Mouse (Mus musculus): ENCODE results near the gene Cux1. TPM values are rescaled to one million over a fixed set of nuclear protein-coding genes. Genes with fewer than 3 reads are reported as not detected.

The Cux1 gene
- polyA plus RNA-seq, 1 experiment = 39.7 TPM

DNA sequence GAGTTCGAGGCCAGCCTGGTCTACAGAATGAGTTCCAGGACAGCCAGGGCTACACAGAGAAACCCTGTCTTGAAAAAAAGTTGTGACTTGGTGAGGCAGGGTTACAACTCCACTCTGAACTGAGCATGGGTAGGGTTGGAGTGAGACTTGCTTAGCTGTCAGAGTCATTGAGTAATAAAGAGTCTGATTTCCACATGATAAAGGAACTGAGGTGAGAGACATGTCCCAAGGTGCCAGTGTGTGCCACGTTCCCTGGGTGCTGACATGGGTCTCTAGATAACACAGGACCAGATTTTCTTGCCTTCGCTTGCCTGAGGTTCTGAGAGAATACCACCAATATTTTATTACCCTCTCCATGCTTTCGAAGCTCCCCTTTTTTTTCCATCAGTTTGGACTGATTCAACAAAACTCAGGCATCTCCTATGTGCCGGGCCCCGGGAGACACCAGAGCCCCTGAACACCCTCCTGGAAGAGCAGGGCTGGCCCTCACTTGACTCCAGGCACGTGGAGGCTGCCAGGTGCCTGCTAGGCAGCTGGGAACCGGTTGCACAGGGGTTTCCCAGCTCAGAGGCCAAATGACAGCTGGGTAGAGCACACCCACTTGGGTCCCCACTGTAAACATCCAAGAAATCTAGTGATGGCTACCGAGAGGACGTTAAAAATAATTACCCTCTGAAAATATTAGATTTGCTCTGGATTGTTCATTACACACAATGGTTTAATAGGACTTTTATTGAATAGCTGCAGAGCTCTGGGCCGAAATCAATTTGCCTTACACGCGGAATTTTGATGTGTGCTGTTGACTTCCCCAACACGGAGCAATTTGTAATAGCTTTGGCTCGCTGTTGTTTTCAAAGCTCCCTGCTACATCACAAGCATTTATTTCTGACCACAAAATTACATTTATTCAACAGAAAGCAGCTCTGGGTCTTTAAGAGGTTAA lies 164.4 kb downstream of the Cux1 start:
- Histone ChIP-seq H3K36me3 (replicated peaks; ENCODE audit: low read length) (peaks cover 51% of the 10 kb centered on the region), H3K4me3 (replicated peaks) (no peak overlapping the region), H3K4me1 (peaks cover 39% of the 10 kb centered on the region), H3K27me3 (replicated peaks) (no peaks in the 10 kb centered on the region), H3K9me3 (peaks cover 8% of the 10 kb centered on the region)
- TF ChIP-seq FLI1 (IDR thresholded peaks at IDR 0.05; ENCODE audit: low read length) = no peak
- no peak for TF ChIP-seq GATA1 (IDR thresholded peaks at IDR 0.05; ENCODE audit: borderline replicate concordance, low read length)

GRCm38 (mm10) chr5:136398706-136399105 lies 168.6 kb downstream of the Cux1 start:
- no peak overlapping the region for H3K4me3 ChIP-seq (replicated peaks)
- H3K4me1 ChIP-seq = peaks cover 68% of the 10 kb centered on the region
- no peaks in the 10 kb centered on the region for H3K9me3 ChIP-seq
- no peaks in the 10 kb centered on the region for H3K27me3 ChIP-seq (replicated peaks)
- no peak for TF ChIP-seq GATA1 (IDR thresholded peaks at IDR 0.05; ENCODE audit: borderline replicate concordance, low read length)
- TF ChIP-seq FLI1 (IDR thresholded peaks at IDR 0.05; ENCODE audit: low read length) = no peak
- peaks cover 24% of the 10 kb centered on the region for H3K36me3 ChIP-seq (replicated peaks; ENCODE audit: low read length)

DNA sequence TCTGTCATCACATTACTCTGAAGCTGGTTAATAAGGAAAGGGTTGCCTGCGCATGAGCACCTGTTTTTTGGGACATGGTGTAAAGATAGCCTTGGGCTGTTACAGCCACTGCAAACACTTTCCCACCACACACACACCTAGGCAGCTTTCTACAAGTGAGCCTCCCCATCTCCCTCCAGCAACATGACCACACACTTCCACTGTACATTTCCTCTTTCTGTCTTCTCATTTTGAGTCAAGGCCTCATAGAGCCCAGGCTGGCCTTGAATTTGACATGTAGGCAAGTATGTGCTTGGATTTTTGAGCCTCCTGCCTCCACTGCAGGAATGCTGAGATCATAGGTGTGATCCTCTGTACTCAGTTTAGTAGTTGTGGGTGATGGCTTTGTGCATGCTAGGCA lies 170.6 kb downstream of the Cux1 start:
- Histone ChIP-seq H3K9me3 (no peaks in the 10 kb centered on the region), H3K4me3 (replicated peaks) (no peak overlapping the region), H3K27me3 (replicated peaks) (no peaks in the 10 kb centered on the region), H3K36me3 (replicated peaks; ENCODE audit: low read length) (peaks cover 20% of the 10 kb centered on the region), H3K4me1 (peaks cover 80% of the 10 kb centered on the region)
- TF ChIP-seq GATA1 (IDR thresholded peaks at IDR 0.05; ENCODE audit: borderline replicate concordance, low read length) = no peak
- no peak for TF ChIP-seq FLI1 (IDR thresholded peaks at IDR 0.05; ENCODE audit: low read length)

- H3K36me3 ChIP-seq (replicated peaks; ENCODE audit: low read length) = peaks cover 22% of the 10 kb centered on the region
These were observed 171.0 kb downstream of the Cux1 start for GRCm38 (mm10) chr5:136396256-136396655.

DNA sequence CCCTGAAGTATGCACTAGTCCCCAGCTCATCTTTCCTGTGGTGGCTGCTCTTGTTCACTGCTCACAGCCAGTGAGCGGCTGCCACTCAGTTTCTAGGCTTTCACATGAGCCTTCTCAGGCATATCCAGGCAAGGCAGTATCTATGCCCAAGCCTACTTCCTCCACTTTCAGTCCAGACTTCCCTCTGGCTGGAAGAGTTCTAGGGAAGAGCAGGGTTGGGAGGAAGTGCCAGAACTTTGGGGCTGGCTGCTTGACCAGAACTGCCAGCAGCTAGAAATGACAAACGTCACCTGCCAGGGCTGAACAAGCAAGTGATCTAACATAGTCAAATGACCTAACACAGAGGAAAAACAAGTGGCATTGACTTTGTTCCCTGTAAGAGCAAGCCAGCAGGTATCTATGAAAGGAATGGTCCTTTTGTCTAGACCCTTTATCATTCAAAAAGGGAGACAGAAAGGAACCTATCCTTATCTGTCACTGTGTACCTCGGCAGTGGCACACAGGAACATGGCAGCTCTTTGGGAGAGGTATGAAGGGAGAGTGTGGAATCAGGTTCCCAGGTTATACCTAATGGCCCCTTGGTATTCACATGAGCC lies 171.6 kb downstream of the Cux1 start:
- Histone ChIP-seq H3K4me3 (replicated peaks) (no peak overlapping the region), H3K4me1 (peaks cover 71% of the 10 kb centered on the region), H3K9me3 (no peaks in the 10 kb centered on the region), H3K36me3 (replicated peaks; ENCODE audit: low read length) (peaks cover 26% of the 10 kb centered on the region), H3K27me3 (replicated peaks) (no peaks in the 10 kb centered on the region)
- TF ChIP-seq GATA1 (IDR thresholded peaks at IDR 0.05; ENCODE audit: borderline replicate concordance, low read length) (no peak), FLI1 (IDR thresholded peaks at IDR 0.05; ENCODE audit: low read length) (no peak)

More at GRCm38 (mm10) chr5:136396256-136396655, 171.0 kb downstream of the Cux1 start:
- peaks cover 76% of the 10 kb centered on the region for H3K4me1 ChIP-seq
- TF ChIP-seq GATA1 (IDR thresholded peaks at IDR 0.05; ENCODE audit: borderline replicate concordance, low read length) = no peak
- no peak for TF ChIP-seq FLI1 (IDR thresholded peaks at IDR 0.05; ENCODE audit: low read length)
- H3K27me3 ChIP-seq (replicated peaks) = no peaks in the 10 kb centered on the region
- H3K9me3 ChIP-seq = no peaks in the 10 kb centered on the region
- H3K4me3 ChIP-seq (replicated peaks) = no peak overlapping the region

DNA sequence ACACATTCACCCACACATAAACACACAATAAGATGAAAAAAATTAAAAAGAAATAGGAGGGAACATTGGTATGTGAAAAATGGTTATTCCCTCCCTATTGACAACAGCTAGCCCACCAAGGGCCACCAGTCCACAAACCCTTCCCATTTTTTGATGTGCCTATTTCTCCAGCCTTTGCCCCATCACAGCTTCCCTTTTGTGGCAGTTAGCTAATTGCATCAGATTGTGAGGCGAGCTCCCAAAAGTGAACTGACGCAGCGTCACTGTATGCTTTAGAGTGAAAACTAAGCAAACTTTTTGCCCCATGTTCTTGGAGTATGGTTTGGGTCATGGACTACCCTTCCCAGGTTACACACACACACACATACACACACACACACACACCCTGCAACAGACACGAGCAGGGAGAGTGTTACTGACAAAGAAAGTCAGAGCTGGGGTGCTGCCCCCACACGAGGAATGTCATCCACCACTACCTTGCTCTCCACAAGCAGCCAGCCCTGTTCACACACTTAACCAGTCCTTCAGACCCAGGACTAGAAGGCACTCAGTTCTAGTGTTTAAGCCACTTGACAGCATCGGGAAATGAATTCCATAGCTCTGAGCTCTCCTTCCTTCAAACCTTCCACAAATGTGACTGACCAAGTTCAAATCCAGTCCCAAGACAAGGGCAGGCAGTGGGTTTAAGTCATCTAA lies 172.6 kb downstream of the Cux1 start:
- TF ChIP-seq GATA1 (IDR thresholded peaks at IDR 0.05; ENCODE audit: borderline replicate concordance, low read length) (no peak), FLI1 (IDR thresholded peaks at IDR 0.05; ENCODE audit: low read length) (no peak)
- H3K4me3 ChIP-seq (replicated peaks) = no peak overlapping the region
- H3K27me3 ChIP-seq (replicated peaks) = no peaks in the 10 kb centered on the region

DNA sequence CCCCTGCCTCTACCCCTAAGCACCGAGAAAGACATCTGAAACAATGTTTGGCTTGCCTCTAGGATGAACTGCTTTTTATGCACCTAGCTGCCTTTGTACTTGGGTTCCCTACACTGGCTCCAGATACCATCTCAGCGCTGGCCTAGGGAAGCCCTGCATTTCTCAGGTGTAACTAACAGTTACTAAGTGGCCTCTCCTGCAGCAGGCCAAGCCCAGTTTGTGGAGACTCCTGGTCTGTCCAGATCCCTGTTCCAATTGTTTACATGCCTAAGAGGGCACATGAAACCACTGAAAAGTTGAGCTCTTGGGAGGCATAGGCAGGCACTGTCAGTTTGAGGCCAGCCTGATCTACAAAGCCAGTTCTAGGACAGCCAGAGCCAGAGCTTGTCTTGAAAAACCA lies 173.7 kb downstream of the Cux1 start:
- peaks cover 66% of the 10 kb centered on the region for H3K4me1 ChIP-seq

More for the DNA sequence above, 172.6 kb downstream of the Cux1 start:
- Histone ChIP-seq H3K4me1 (peaks cover 71% of the 10 kb centered on the region), H3K36me3 (replicated peaks; ENCODE audit: low read length) (peaks cover 32% of the 10 kb centered on the region), H3K9me3 (no peaks in the 10 kb centered on the region)

GRCm38 (mm10) chr5:136386757-136387156 lies 180.5 kb downstream of the Cux1 start:
- Histone ChIP-seq H3K4me1 (peaks cover 73% of the 10 kb centered on the region), H3K4me3 (replicated peaks) (no peak overlapping the region), H3K9me3 (no peaks in the 10 kb centered on the region), H3K27me3 (replicated peaks) (no peaks in the 10 kb centered on the region), H3K36me3 (replicated peaks; ENCODE audit: low read length) (peaks cover 74% of the 10 kb centered on the region)
- no peak for TF ChIP-seq GATA1 (IDR thresholded peaks at IDR 0.05; ENCODE audit: borderline replicate concordance, low read length)
- TF ChIP-seq FLI1 (IDR thresholded peaks at IDR 0.05; ENCODE audit: low read length) = no peak

More for the DNA sequence above, 173.7 kb downstream of the Cux1 start:
- no peaks in the 10 kb centered on the region for H3K27me3 ChIP-seq (replicated peaks)
- TF ChIP-seq GATA1 (IDR thresholded peaks at IDR 0.05; ENCODE audit: borderline replicate concordance, low read length) (no peak), FLI1 (IDR thresholded peaks at IDR 0.05; ENCODE audit: low read length) (no peak)
- no peak overlapping the region for H3K4me3 ChIP-seq (replicated peaks)
- peaks cover 37% of the 10 kb centered on the region for H3K36me3 ChIP-seq (replicated peaks; ENCODE audit: low read length)
- H3K9me3 ChIP-seq = no peaks in the 10 kb centered on the region

GRCm38 (mm10) chr5:136385161-136385560 lies 182.1 kb downstream of the Cux1 start:
- H3K4me1 ChIP-seq = peaks cover 80% of the 10 kb centered on the region
- peaks cover 73% of the 10 kb centered on the region for H3K36me3 ChIP-seq (replicated peaks; ENCODE audit: low read length)
- no peak for TF ChIP-seq GATA1 (IDR thresholded peaks at IDR 0.05; ENCODE audit: borderline replicate concordance, low read length)
- TF ChIP-seq FLI1 (IDR thresholded peaks at IDR 0.05; ENCODE audit: low read length) = no peak
- H3K9me3 ChIP-seq = no peaks in the 10 kb centered on the region
- H3K27me3 ChIP-seq (replicated peaks) = no peaks in the 10 kb centered on the region
- H3K4me3 ChIP-seq (replicated peaks) = no peak overlapping the region
